Mouse (Mus musculus) forebrain, postnatal 0 days (tissue): Measurements from ENCODE around the gene Tnfsf13. TPM values are rescaled to one million over a fixed set of nuclear protein-coding genes. Genes with fewer than 3 reads are reported as not detected.

Experiments
- ATAC-seq: fragments of 200-750 bp; cut with Nextera tagmentation; 2 replicates; pipeline ENCODE4 v1.8.0; 2017; ENCODE audit warnings: mild to moderate bottlenecking, moderate library complexity
- DNase-seq: peaks from one replicate; pipeline ENCODE4 v3.0.0-alpha.2; 2015
- H3K27ac ChIP-seq: fragments of 300-500 bp; sonication (generic); 2 replicates; pipeline ENCODE4 v1.5.1; 2014; ENCODE audit warnings: low read depth, mild to moderate bottlenecking, antibody characterized with exemption, low read length, moderate library complexity, mixed read lengths
- H3K27me3 ChIP-seq: fragments of 300-500 bp; sonication (generic); 2 replicates; pipeline ENCODE4 v1.6.1; 2014; ENCODE audit warnings: mild to moderate bottlenecking, low read length, mixed read lengths; ENCODE audit not compliant: insufficient read depth
- H3K36me3 ChIP-seq: fragments of 300-500 bp; sonication (generic); 2 replicates; pipeline ENCODE4 v1.6.1; 2014; ENCODE audit warnings: mild to moderate bottlenecking, moderate library complexity; ENCODE audit not compliant: insufficient read depth
- H3K4me1 ChIP-seq: fragments of 300-500 bp; sonication (generic); 2 replicates; pipeline ENCODE4 v1.6.1; 2014; ENCODE audit warnings: antibody characterized with exemption; ENCODE audit not compliant: insufficient read depth
- H3K4me2 ChIP-seq: fragments of 300-500 bp; sonication (generic); 2 replicates; pipeline ENCODE4 v1.6.1; 2014; ENCODE audit warnings: low read depth, mild to moderate bottlenecking, moderate library complexity
- H3K4me3 ChIP-seq: fragments of 300-500 bp; sonication (generic); 2 replicates; pipeline ENCODE4 v1.5.1; 2014; ENCODE audit warnings: low read depth, low read length, mixed read lengths
- H3K9ac ChIP-seq: fragments of 300-500 bp; sonication (generic); 2 replicates; pipeline ENCODE4 v1.6.1; 2014; ENCODE audit warnings: mild to moderate bottlenecking
- H3K9me3 ChIP-seq: fragments of 300-500 bp; sonication (generic); 2 replicates; pipeline ENCODE4 v1.6.1; 2016; ENCODE audit warnings: low read length
- CTCF ChIP-seq: sonication (generic); IDR thresholded peaks from 2 replicates; pipeline ENCODE4 v1.5.1; 2016; ENCODE audit warnings: antibody characterized with exemption, control low read depth, low read depth
- whole genome bisulfite sequencing: fragments of 180-500 bp; shearing (Covaris S2); extraction: QIAGEN DNeasy Blood & Tissue Kit; methylation state at CpG from one replicate; pipeline ENCODE4 v1.1.7; 2014; 5-methylcytosine and 5-hydroxymethylcytosine counted together
- polyA plus RNA-seq: library from polyadenylated mRNA; unstranded; fragments of >200 nt; fragmentation: Nextera tagmentation; extraction: Ambion mirVana; gene quantifications from 2 replicates; pipeline ENCODE4 v1.2.1, GENCODE M21; 2015
- total RNA-seq: library from RNA; depleted of rRNA; stranded (reverse); fragments of >200 nt; gene quantifications from 2 replicates; pipeline ENCODE4 v1.2.3, GENCODE M21; 2014

The Tnfsf13 gene
- total and polyA plus RNA-seq, 2 experiments from 2014 or later = 0.61 TPM; not detected in 1

- Histone ChIP-seq H3K9ac (no peak overlapping the region), H3K27ac (no peak overlapping the region), H3K4me1 (0 out of 2 replicates have a peak, but pooled peaks cover 2% of the 10 kb centered on the region), H3K4me2 (no peak overlapping the region), H3K9me3 (no peaks in the 10 kb centered on the region), H3K4me3 (no peak overlapping the region), H3K36me3 (no peaks in the 10 kb centered on the region), H3K27me3 (no peaks in the 10 kb centered on the region)
- no peak for TF ChIP-seq CTCF
- DNase-seq (no peak), ATAC-seq (no peak)
- WGBS = 68% methylated on average over 3 of the region's 3 CpGs
Measured at GRCm38 (mm10) chr11:69710470-69710869, 24.9 kb upstream of the Tnfsf13 start.

- no peak overlapping the region for H3K27ac ChIP-seq
- no peaks in the 10 kb centered on the region for H3K36me3 ChIP-seq
- no peak for TF ChIP-seq CTCF
- no peaks in the 10 kb centered on the region for H3K9me3 ChIP-seq
- no peak overlapping the region for H3K9ac ChIP-seq
- H3K4me3 ChIP-seq = no peak overlapping the region
- no peak overlapping the region for H3K4me2 ChIP-seq
- ATAC-seq (no peak), DNase-seq (no peak)
- WGBS = 53% methylated on average over 11 of the region's 11 CpGs
- no peaks in the 10 kb centered on the region for H3K27me3 ChIP-seq
- H3K4me1 ChIP-seq = 0 out of 2 replicates have a peak, but pooled peaks cover 2% of the 10 kb centered on the region
Measured at GRCm38 (mm10) chr11:69709554-69710446, 24.2 kb upstream of the Tnfsf13 start.

- Histone ChIP-seq H3K27ac (no peak overlapping the region), H3K27me3 (no peaks in the 10 kb centered on the region), H3K36me3 (no peaks in the 10 kb centered on the region), H3K4me1 (0 out of 2 replicates have a peak, but pooled peaks cover 2% of the 10 kb centered on the region), H3K9ac (no peak overlapping the region), H3K4me2 (no peak overlapping the region), H3K9me3 (no peaks in the 10 kb centered on the region), H3K4me3 (no peak overlapping the region)
- TF ChIP-seq CTCF = no peak
- DNase-seq (no peak), ATAC-seq (no peak)
- WGBS = 92% methylated on average over 3 of the region's 3 CpGs
Measured at GRCm38 (mm10) chr11:69708614-69709265, 23.2 kb upstream of the Tnfsf13 start.

GRCm38 (mm10) chr11:69707873-69708381 lies 22.3 kb upstream of the Tnfsf13 start:
- H3K4me3 ChIP-seq = no peak overlapping the region
- ATAC-seq = no peak
- no peaks in the 10 kb centered on the region for H3K27me3 ChIP-seq
- no peak for DNase-seq
- 0 out of 2 replicates have a peak, but pooled peaks cover 2% of the 10 kb centered on the region for H3K4me1 ChIP-seq
- H3K9ac ChIP-seq = no peak overlapping the region
- 88% methylated on average over 4 of the region's 4 CpGs for WGBS
- H3K9me3 ChIP-seq = no peaks in the 10 kb centered on the region
- no peak overlapping the region for H3K27ac ChIP-seq
- H3K36me3 ChIP-seq = no peaks in the 10 kb centered on the region
- no peak overlapping the region for H3K4me2 ChIP-seq
- TF ChIP-seq CTCF = no peak

GRCm38 (mm10) chr11:69707480-69707847 lies 21.9 kb upstream of the Tnfsf13 start:
- Histone ChIP-seq H3K9me3 (no peaks in the 10 kb centered on the region), H3K4me1 (0 out of 2 replicates have a peak, but pooled peaks cover 2% of the 10 kb centered on the region), H3K27me3 (no peaks in the 10 kb centered on the region), H3K9ac (no peak overlapping the region), H3K36me3 (no peaks in the 10 kb centered on the region), H3K27ac (no peak overlapping the region), H3K4me2 (no peak overlapping the region), H3K4me3 (no peak overlapping the region)
- 93% methylated on average over 4 of the region's 4 CpGs for WGBS
- ATAC-seq (no peak), DNase-seq (no peak)
- TF ChIP-seq CTCF = no peak

- DNase-seq (no peak), ATAC-seq (no peak)
- no peak overlapping the region for H3K4me3 ChIP-seq
- H3K4me1 ChIP-seq = 0 out of 2 replicates have a peak, but pooled peaks cover 2% of the 10 kb centered on the region
- no peak for TF ChIP-seq CTCF
- WGBS = 44% methylated on average over 6 of the region's 6 CpGs
- no peak overlapping the region for H3K27ac ChIP-seq
- no peaks in the 10 kb centered on the region for H3K27me3 ChIP-seq
- H3K36me3 ChIP-seq = no peaks in the 10 kb centered on the region
- no peak overlapping the region for H3K9ac ChIP-seq
- no peaks in the 10 kb centered on the region for H3K9me3 ChIP-seq
- no peak overlapping the region for H3K4me2 ChIP-seq
Measured at GRCm38 (mm10) chr11:69706775-69707479, 21.3 kb upstream of the Tnfsf13 start.
